Mouse (Mus musculus) spleen, adult 2 months (tissue): ENCODE measurements around the gene Pcdh9.

Experiments used
- CTCF ChIP-seq: fragments of 200-500 bp; IDR thresholded peaks from 2 replicates; pipeline ENCODE4 v1.5.1; 2011; ENCODE audit warnings: mild to moderate bottlenecking, inconsistent platforms; ENCODE audit not compliant: insufficient read depth, insufficient read length, insufficient replicate concordance; ENCODE audit errors: extremely low read depth
- POLR2A ChIP-seq: fragments of 200-500 bp; IDR thresholded peaks from 2 replicates; pipeline ENCODE4 v1.6.1; 2011; ENCODE audit warnings: low read depth, low read length, inconsistent platforms

DNA sequence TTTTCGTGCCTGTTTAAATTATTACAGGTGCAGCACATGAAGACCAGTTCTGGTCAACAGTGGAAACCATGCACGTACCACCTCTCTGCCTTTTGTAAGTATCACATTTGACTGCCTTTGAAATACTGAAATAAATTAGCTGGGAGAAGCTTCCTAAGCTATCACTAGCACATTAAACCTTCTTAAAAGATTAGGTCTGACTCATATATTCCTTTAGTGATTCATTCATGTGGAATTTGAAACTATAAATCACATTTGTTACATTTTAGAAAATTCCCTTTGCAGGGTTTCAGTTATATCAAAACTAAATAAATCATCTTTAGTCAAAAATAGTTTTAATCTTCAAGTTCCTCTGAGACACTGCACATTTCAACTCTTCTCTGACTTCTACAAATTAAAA lies 722.1 kb downstream of the Pcdh9 start:
- TF ChIP-seq POLR2A = no peak
- TF ChIP-seq CTCF = no peak
